Mouse (Mus musculus): Measurements from ENCODE around the gene 6430571L13Rik.

The 6430571L13Rik gene

GRCm38 (mm10) chr9:107386722-107387121 lies 46.3 kb downstream of the 6430571L13Rik start:
- no peak for DNase-seq

GRCm38 (mm10) chr9:107387708-107388107 lies 47.3 kb downstream of the 6430571L13Rik start:
- DNase-seq, result no peak

- no peak for DNase-seq
Observed at GRCm38 (mm10) chr9:107388263-107388662, 47.9 kb downstream of the 6430571L13Rik start.

GRCm38 (mm10) chr9:107396397-107396796 lies 56.0 kb downstream of the 6430571L13Rik start:
- no peak for DNase-seq

GRCm38 (mm10) chr9:107398968-107399367 lies 58.6 kb downstream of the 6430571L13Rik start:
- DNase-seq, result no peak

GRCm38 (mm10) chr9:107399491-107399971 lies 59.1 kb downstream of the 6430571L13Rik start, which contains the start of gene Cacna2d2:
TSS of gene Cacna2d2 (plus strand) at chr9:107399612.
- DNase-seq, result peak; percentile 82

GRCm38 (mm10) chr9:107400060-107400511 lies 59.7 kb downstream of the 6430571L13Rik start:
- DNase-seq, result peak; percentile 64

GRCm38 (mm10) chr9:107400666-107401285 lies 60.4 kb downstream of the 6430571L13Rik start:
- DNase-seq, result no peak

Data from retina, postnatal 1 day (tissue).